Mouse (Mus musculus) intestine, postnatal 0 days (tissue): Measurements from ENCODE around the gene Xcl1. TPM values are rescaled to one million over a fixed set of nuclear protein-coding genes. Genes with fewer than 3 reads are reported as not detected.
"Not testable (repeated sequence)": the region's sequence is repeated elsewhere in the genome, so short reads cannot be mapped to it uniquely, and the experiment has no call there.

Experiments
- ATAC-seq: fragments of 200-750 bp; cut with Nextera tagmentation; 2 replicates; pipeline ENCODE4 v1.8.0; 2017; ENCODE audit warnings: mild to moderate bottlenecking, moderate TSS enrichment, moderate library complexity
- H3K27ac ChIP-seq: fragments of 300-500 bp; sonication (generic); 2 replicates; pipeline ENCODE4 v1.5.1; 2014; ENCODE audit warnings: mild to moderate bottlenecking, low read depth, low read length, moderate library complexity
- H3K27me3 ChIP-seq: fragments of 300-500 bp; sonication (generic); replicated peaks from 2 replicates; pipeline ENCODE4 v1.6.1; 2014; ENCODE audit warnings: low read length, mixed read lengths; ENCODE audit not compliant: control insufficient read depth, insufficient read depth
- H3K36me3 ChIP-seq: fragments of 300-500 bp; sonication (generic); 2 replicates; pipeline ENCODE4 v1.6.1; 2014; ENCODE audit warnings: mild to moderate bottlenecking, moderate library complexity; ENCODE audit not compliant: control insufficient read depth, insufficient read depth
- H3K4me1 ChIP-seq: fragments of 300-500 bp; sonication (generic); replicated peaks from 2 replicates; pipeline ENCODE4 v1.6.1; 2014; ENCODE audit warnings: antibody characterized with exemption, low read length, mixed read lengths; ENCODE audit not compliant: control insufficient read depth, insufficient read depth
- H3K4me2 ChIP-seq: fragments of 300-500 bp; sonication (generic); replicated peaks from 2 replicates; pipeline ENCODE4 v1.6.1; 2014; ENCODE audit warnings: low read depth, mild to moderate bottlenecking, moderate library complexity
- H3K4me3 ChIP-seq: fragments of 300-500 bp; sonication (generic); 2 replicates; pipeline ENCODE4 v1.5.1; 2014; ENCODE audit warnings: low read depth, low read length
- H3K9ac ChIP-seq: fragments of 300-500 bp; sonication (generic); 2 replicates; pipeline ENCODE4 v1.6.1; 2014; ENCODE audit warnings: mild to moderate bottlenecking, low read depth, low read length
- H3K9me3 ChIP-seq: fragments of 300-500 bp; sonication (generic); 2 replicates; pipeline ENCODE4 v1.6.1; 2016; ENCODE audit warnings: mixed run types; ENCODE audit not compliant: control insufficient read depth
- CTCF ChIP-seq: sonication (generic); IDR thresholded peaks from 2 replicates; pipeline ENCODE4 v1.5.1; 2016; ENCODE audit warnings: low read depth, mild to moderate bottlenecking, control low read depth, antibody characterized with exemption, moderate library complexity
- WGBS: fragments of 180-500 bp; shearing (Covaris S2); extraction: QIAGEN DNeasy Blood & Tissue Kit; methylation state at CpG from one replicate; pipeline ENCODE4 v1.1.7; 2014; 5-methylcytosine and 5-hydroxymethylcytosine counted together
- polyA plus RNA-seq: library from polyadenylated mRNA; unstranded; fragments of >200 nt; fragmentation: Nextera tagmentation; extraction: Ambion mirVana; gene quantifications from 2 replicates; pipeline ENCODE4 v1.2.1, GENCODE M21; 2015

Xcl1 gene
- polyA plus RNA-seq, result 0.31 TPM in 1 of 2 replicates, not detected in the other

DNA sequence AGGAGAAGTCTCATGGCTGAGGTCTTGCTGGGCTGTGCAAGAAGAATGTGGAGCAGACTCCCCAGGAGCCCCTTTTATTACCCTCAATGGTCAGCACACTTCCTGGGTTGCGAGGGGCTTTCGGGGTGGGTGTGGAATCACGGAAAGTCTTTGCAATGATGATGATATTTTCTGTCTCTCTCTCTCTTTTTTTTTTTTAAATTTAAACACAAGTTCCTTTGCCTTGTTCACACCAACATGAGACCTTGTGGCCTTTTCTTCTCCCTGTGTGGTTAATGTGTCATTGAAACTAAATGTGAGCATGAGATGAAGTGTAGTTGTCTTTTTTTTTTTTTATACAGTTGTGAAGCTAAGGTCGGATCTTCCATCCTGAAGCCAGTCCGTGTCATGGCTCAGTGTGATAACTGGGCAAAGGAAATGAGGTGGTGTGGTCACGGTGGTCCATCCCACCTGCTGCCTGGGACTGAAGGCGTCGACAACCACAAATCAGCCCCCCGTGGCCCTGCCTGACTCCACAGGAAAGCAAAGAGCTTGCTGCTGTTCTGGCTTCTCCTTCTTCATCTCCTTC, at the start of gene Xcl1:
Gene Xcl1 (minus strand): TSS at position 51 of the 568 bp plus-strand sequence.
- TF ChIP-seq CTCF, result no peak
- H3K4me3 ChIP-seq, result no peak within 1 kb of the TSS
- no peaks in the 10 kb centered on the region for H3K9me3 ChIP-seq
- H3K36me3 ChIP-seq, result no peaks in the 10 kb centered on the region
- no peak within 1 kb of the TSS for H3K27ac ChIP-seq
- H3K4me1 ChIP-seq, result no peaks in the 10 kb centered on the region
- no peaks in the 10 kb centered on the region for H3K27me3 ChIP-seq
- H3K9ac ChIP-seq, result no peak within 1 kb of the TSS
- no peak for ATAC-seq
- H3K4me2 ChIP-seq, result no peak within 1 kb of the TSS
- WGBS, result 55% methylated on average over 9 of the region's 9 CpGs

DNA sequence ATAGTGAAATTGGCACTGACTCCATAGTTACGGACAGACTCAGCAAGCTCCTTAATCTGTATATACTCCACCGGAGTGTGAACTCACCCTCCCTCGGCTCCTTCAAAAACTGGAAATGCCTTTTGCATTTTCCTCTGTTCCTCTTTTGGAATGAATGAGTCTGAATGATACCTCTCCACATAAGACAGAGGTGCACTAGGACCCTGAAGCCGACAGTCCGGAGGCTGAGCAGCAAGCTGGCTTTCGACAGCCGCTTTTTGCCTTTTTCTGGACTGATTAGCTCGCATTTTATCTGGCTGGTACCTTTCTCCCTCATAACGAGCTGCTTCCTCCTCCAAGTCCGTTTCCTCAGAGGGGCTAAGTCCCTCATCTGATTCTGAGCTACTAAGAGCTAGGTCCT, 49.4 kb upstream of the Xcl1 start:
- not testable (repeated sequence) for ATAC-seq, H3K9ac ChIP-seq, H3K27me3 ChIP-seq, H3K4me2 ChIP-seq, H3K4me1 ChIP-seq, H3K36me3 ChIP-seq, H3K9me3 ChIP-seq, H3K4me3 ChIP-seq, H3K27ac ChIP-seq
- WGBS, result 94% methylated on average over 10 of the region's 10 CpGs

DNA sequence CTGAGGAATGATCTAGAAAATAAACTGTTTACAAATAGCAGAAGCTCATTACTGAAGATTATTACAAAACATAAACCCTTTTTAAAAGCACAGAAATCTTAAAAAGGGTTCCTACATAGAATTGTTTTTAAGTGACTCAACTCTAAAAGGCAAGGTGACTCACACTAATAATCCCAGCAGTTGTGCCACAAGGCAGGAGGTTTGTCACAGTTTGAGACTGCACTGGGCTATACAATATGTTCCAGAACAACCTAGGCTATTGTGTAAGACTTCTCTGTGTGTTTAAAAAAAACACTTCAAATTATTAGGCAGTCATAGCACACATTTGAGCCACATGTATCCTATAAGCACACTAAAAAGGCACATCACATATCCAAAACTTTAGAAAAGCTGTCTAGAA, 42.0 kb upstream of the Xcl1 start:
- no peaks in the 10 kb centered on the region for H3K27me3 ChIP-seq
- TF ChIP-seq CTCF, result no peak
- no peak overlapping the region for H3K4me2 ChIP-seq
- H3K9ac ChIP-seq, result no peak overlapping the region
- no peak overlapping the region for H3K4me3 ChIP-seq
- no peak overlapping the region for H3K27ac ChIP-seq
- ATAC-seq, result no peak
- no peaks in the 10 kb centered on the region for H3K4me1 ChIP-seq
- H3K36me3 ChIP-seq, result no peaks in the 10 kb centered on the region
- no peaks in the 10 kb centered on the region for H3K9me3 ChIP-seq

DNA sequence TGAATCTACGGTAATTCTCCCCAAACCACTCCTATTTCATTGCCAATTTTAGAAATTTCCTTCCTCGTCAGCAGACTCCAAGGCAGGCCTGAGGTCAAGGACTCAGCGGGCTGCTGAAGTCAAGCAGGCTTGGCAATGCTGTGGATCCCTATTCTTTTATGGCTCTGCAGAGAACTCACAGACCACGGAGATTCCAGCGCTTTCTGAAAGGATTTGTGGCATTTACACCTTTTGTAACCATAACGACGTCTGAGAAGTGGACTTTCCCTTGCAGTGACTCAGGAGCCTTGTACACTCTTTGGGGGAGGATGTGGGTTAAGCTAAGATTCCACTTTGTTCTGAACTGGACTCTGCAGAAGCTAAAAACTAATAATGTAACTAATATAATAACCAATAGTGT, 40.4 kb upstream of the Xcl1 start:
- ATAC-seq, result peak; percentile 73
- Histone ChIP-seq H3K9me3 (no peaks in the 10 kb centered on the region), H3K9ac (no peak overlapping the region), H3K4me2 (no peak overlapping the region), H3K36me3 (no peaks in the 10 kb centered on the region), H3K4me1 (no peaks in the 10 kb centered on the region; the same call in 1 of the 2 replicates), H3K4me3 (no peak overlapping the region), H3K27ac (no peak overlapping the region), H3K27me3 (no peaks in the 10 kb centered on the region)
- 34% methylated on average over 7 of the region's 7 CpGs for WGBS
- TF ChIP-seq CTCF, result no peak

DNA sequence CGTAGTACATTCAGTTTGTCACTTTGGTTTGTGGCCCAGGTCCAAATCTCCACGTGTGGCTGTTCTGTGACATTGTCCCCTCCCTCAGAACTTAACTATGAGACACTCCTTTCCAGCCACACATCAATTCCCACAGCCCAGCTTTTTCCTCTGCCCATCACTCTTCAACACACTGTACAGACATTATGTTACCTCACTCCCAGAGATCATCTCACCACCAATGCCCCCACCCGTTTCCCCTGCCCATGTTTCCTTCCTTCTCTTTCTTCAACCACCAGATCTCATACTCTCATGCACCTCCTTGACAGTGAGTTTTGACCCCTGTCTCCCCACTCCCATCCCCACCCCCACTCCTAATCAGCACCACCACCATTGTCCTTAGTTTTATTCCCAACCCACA, 39.9 kb upstream of the Xcl1 start:
- no peak for TF ChIP-seq CTCF
- no peak overlapping the region for H3K27ac ChIP-seq
- no peak overlapping the region for H3K4me2 ChIP-seq
- no peaks in the 10 kb centered on the region for H3K9me3 ChIP-seq
- WGBS, result 83% methylated on average over 3 of the region's 3 CpGs
- no peaks in the 10 kb centered on the region; the same call in 1 of the 2 replicates for H3K4me1 ChIP-seq
- no peaks in the 10 kb centered on the region for H3K36me3 ChIP-seq
- ATAC-seq, result no peak
- no peak overlapping the region for H3K9ac ChIP-seq
- no peak overlapping the region for H3K4me3 ChIP-seq
- no peaks in the 10 kb centered on the region for H3K27me3 ChIP-seq

DNA sequence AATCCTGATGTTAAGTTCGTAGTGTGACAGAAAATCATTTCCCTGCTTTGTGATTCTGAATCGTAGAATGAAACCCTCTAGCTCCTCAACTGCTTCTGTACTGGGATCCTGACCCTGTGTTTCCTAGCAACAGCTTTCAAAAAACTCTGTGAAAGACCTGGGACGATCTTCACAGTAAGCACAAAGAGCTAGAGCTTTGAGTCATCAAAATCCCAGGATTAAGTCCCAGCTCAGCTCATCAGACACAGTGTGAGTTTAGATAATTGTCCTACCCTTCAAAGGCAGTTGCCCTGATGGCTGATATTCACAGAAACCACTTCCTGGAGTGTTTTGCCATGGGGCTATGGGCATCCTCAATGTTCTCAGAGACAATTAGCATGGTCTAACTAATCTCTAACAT, 38.5 kb upstream of the Xcl1 start:
- ATAC-seq, result no peak
- 49% methylated on average over 3 of the region's 3 CpGs for WGBS
- Histone ChIP-seq H3K4me2 (no peak overlapping the region), H3K36me3 (no peaks in the 10 kb centered on the region), H3K9ac (no peak overlapping the region), H3K4me3 (no peak overlapping the region), H3K4me1 (no peaks in the 10 kb centered on the region; the same call in 1 of the 2 replicates), H3K9me3 (no peaks in the 10 kb centered on the region), H3K27me3 (no peaks in the 10 kb centered on the region), H3K27ac (no peak overlapping the region)
- no peak for TF ChIP-seq CTCF

DNA sequence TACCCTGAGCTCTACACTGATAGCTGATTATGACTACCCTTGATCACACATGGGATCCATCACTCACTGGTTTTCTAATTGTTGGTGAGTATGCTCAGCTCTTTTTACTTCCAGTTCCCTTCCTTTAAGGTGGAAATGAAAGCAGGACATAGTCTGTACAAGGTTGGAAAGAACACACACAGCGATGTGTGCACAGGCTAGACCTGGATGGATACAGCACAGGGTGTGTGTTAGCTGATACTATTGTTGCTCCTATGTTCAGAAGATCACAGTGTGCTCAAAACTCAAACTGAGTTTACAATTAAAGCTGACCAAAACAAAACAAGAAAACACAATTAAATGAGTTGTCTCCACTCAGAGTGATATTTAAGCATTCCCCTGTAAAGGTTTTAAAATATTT, 38.0 kb upstream of the Xcl1 start:
- no peak overlapping the region for H3K4me2 ChIP-seq
- H3K9me3 ChIP-seq, result no peaks in the 10 kb centered on the region
- no peak for ATAC-seq
- H3K27ac ChIP-seq, result no peak overlapping the region
- H3K4me1 ChIP-seq, result no peaks in the 10 kb centered on the region; the same call in 1 of the 2 replicates
- no peak overlapping the region for H3K9ac ChIP-seq
- no peaks in the 10 kb centered on the region for H3K27me3 ChIP-seq
- H3K36me3 ChIP-seq, result no peaks in the 10 kb centered on the region
- H3K4me3 ChIP-seq, result no peak overlapping the region
- 95% methylated on average over 1 of the region's 1 CpGs for WGBS
- TF ChIP-seq CTCF, result no peak
